Mouse (Mus musculus): Measurements from ENCODE around the gene Fancd2os.

GRCm38 (mm10) chr6:113638302-113639040 is 38.0 kb upstream of the Fancd2os start, which contains the start of gene Irak2:
- TF ChIP-seq POLR2A (IDR thresholded peaks at IDR 0.05; ENCODE audit: low read depth, low read length) (peak; percentile 95), CTCF (IDR thresholded peaks at IDR 0.05; ENCODE audit: extremely low read depth, insufficient read length, insufficient replicate concordance, low read depth, low read length) (peak; percentile 98)

Data from small intestine, adult 2 months (tissue).